ENCODE assay signal across 8 mouse cellular contexts in the genomic region with DNA sequence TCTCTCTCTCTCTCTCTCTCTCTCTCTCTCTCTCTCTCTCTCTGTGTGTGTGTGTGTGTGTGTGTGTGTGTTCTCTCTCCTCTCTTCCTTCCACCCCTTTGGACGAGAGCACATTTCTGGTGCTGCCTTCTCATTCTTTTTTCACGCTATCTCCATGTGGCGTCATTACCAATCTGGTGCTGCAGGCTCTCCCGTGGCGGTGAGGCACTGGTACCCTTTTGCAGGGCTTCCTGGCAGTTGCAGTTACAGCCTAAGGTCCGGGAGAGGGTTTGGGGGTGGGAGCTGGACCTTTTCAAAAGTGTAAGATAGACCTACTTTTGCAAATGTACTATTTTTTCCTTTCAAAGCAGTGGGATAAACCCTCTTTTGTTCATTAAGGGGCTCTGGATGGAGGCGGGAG. TPM values are rescaled to one million over a fixed set of nuclear protein-coding genes. Genes with fewer than 3 reads are reported as not detected.
A peak's percentile ranks its signal among the peaks of the same experiment; 100 is the strongest.
DNase-seq lines count a peak whose midpoint lies in the region; ATAC-seq lines count a peak whose summit lies in the region.

No protein-coding gene starts in this region.

- WGBS in forebrain, embryonic 16.5 days = 7% methylated on average over 7 of the region's 7 CpGs
- 10% methylated on average over 7 of the region's 7 CpGs for WGBS in liver, embryonic 13.5 days (ENCODE audit: insufficient replicate concordance)
- WGBS in stomach, embryonic 14.5 days = 22% methylated on average over 7 of the region's 7 CpGs

- H3K36me3 ChIP-seq in forebrain, embryonic 16.5 days (ENCODE audit: control insufficient read depth, insufficient read depth) = no peaks in the 10 kb centered on the region
- H3K36me3 ChIP-seq in liver, embryonic 13.5 days = peaks cover 8% of the 10 kb centered on the region; the same call in 1 of the 2 replicates
- H3K36me3 ChIP-seq in stomach, embryonic 14.5 days (ENCODE audit: control insufficient read depth, insufficient read depth, low read length) = no peaks in the 10 kb centered on the region

- H3K27me3 ChIP-seq in forebrain, embryonic 16.5 days (replicated peaks; ENCODE audit: control insufficient read depth, insufficient read depth, low read length) = no peaks in the 10 kb centered on the region
- H3K27me3 ChIP-seq in liver, embryonic 13.5 days = no peaks in the 10 kb centered on the region
- H3K27me3 ChIP-seq in stomach, embryonic 14.5 days (ENCODE audit: control insufficient read depth, insufficient read depth, low read length) = no peaks in the 10 kb centered on the region

- peak; percentile 27 for DNase-seq in left cerebral cortex, postnatal 4 days
- DNase-seq in left cerebral cortex, adult 11 months (ENCODE audit: low spot score) = no peak
- DNase-seq in cerebellum, adult 11 months = peak; percentile 56
- DNase-seq in liver, embryonic 13.5 days = peak; percentile 38
- no peak for DNase-seq in thymus, postnatal 14 days
- DNase-seq in lung, postnatal 14 days = no peak

- ATAC-seq in forebrain, embryonic 16.5 days = no peak
- ATAC-seq in liver, embryonic 13.5 days (ENCODE audit: low read depth) = 0 out of 2 replicates have a peak, but pooled peaks have one; percentile 2
- no peak for ATAC-seq in stomach, embryonic 14.5 days (ENCODE audit: insufficient number of reproducible peaks, insufficient read depth, low FRiP score, low read depth)

- intact Hi-C loops in left cerebral cortex, postnatal 4 days (cut with DNase I) = loop anchor here (2.0 to 10.0 kb wide), 2 partner anchors 117 to 143 kb away; no protein-coding TSS in a partner anchor

- peak overlapping the region; percentile 59 for H3K4me3 ChIP-seq in forebrain, embryonic 16.5 days (replicated peaks; ENCODE audit: low read length)
- H3K4me3 ChIP-seq in liver, embryonic 13.5 days (replicated peaks) = peak overlapping the region; percentile 92
- peak overlapping the region; percentile 71 for H3K4me3 ChIP-seq in stomach, embryonic 14.5 days (ENCODE audit: low read depth, low read length)

- peak overlapping the region; percentile 80 for H3K9ac ChIP-seq in forebrain, embryonic 16.5 days (replicated peaks; ENCODE audit: low read depth, low read length)
- peak overlapping the region; percentile 94 for H3K9ac ChIP-seq in liver, embryonic 13.5 days
- H3K9ac ChIP-seq in stomach, embryonic 14.5 days (replicated peaks; ENCODE audit: low read depth, low read length) = no peak overlapping the region

- H3K4me1 ChIP-seq in forebrain, embryonic 16.5 days (replicated peaks; ENCODE audit: control insufficient read depth, insufficient read depth, low read length) = peaks cover 24% of the 10 kb centered on the region
- peaks cover 51% of the 10 kb centered on the region for H3K4me1 ChIP-seq in liver, embryonic 13.5 days (replicated peaks)
- H3K4me1 ChIP-seq in stomach, embryonic 14.5 days (ENCODE audit: control insufficient read depth, insufficient read depth, low read length) = no peaks in the 10 kb centered on the region

- H3K9me3 ChIP-seq in forebrain, embryonic 16.5 days (ENCODE audit: control insufficient read depth, low read length) = no peaks in the 10 kb centered on the region
- no peaks in the 10 kb centered on the region for H3K9me3 ChIP-seq in liver, embryonic 13.5 days (replicated peaks)
- H3K9me3 ChIP-seq in stomach, embryonic 14.5 days (ENCODE audit: control insufficient read depth, low read depth, low read length) = no peaks in the 10 kb centered on the region

- H3K4me2 ChIP-seq in forebrain, embryonic 16.5 days (ENCODE audit: low read length) = peak overlapping the region; percentile 67
- peak overlapping the region; percentile 86 for H3K4me2 ChIP-seq in liver, embryonic 13.5 days
- H3K4me2 ChIP-seq in stomach, embryonic 14.5 days (replicated peaks; ENCODE audit: low read depth, low read length) = peak overlapping the region; percentile 86

- peak overlapping the region; percentile 96 for H3K27ac ChIP-seq in forebrain, embryonic 16.5 days (ENCODE audit: low read length)
- peak overlapping the region; percentile 95 for H3K27ac ChIP-seq in liver, embryonic 13.5 days
- no peak overlapping the region for H3K27ac ChIP-seq in stomach, embryonic 14.5 days (ENCODE audit: low read length)

RNA-seq across cellular contexts. Expression of a gene that starts 1.2 kb away (rescaled TPM):
- 100 to 1,000 TPM; 109 TPM for total RNA-seq in left cerebral cortex, postnatal 4 days (2021)
- polyA plus RNA-seq in forebrain, embryonic 16.5 days (2015; fragmentation: Nextera tagmentation; extraction: Ambion mirVana) = 17.9 and 22.0 TPM in 2 replicates
- polyA plus RNA-seq in liver, embryonic 13.5 days (2015; fragmentation: Nextera tagmentation; extraction: Ambion mirVana) = 11.1 and 11.8 TPM in 2 replicates
- 13.7 and 17.2 TPM in 2 replicates for polyA plus RNA-seq in stomach, embryonic 14.5 days (2014; fragmentation: Nextera tagmentation; extraction: Ambion mirVana)

Comparison
In these comparisons a context has a peak if more than half of its experiments do, and no peak if none do; other contexts are left out.
1. DNase-seq: peak in left cerebral cortex, postnatal 4 days (single experiment), cerebellum, adult 11 months (single experiment) and liver, embryonic 13.5 days (single experiment); none in left cerebral cortex, adult 11 months (single experiment), thymus, postnatal 14 days (single experiment) and lung, postnatal 14 days (single experiment).
2. Peak in every context shown above with its lines, with median percentiles within 50 percentile points of each other: H3K4me2 ChIP-seq and H3K4me3 ChIP-seq.